Mouse (Mus musculus): ENCODE data around the gene Six3. TPM values are rescaled to one million over a fixed set of nuclear protein-coding genes. Genes with fewer than 3 reads are reported as not detected.
A peak's percentile ranks its signal among the peaks of the same experiment; 100 is the strongest.

Six3 gene
- polyA plus RNA-seq, 1 experiment from 2014 or later: not detected

- Histone ChIP-seq H3K4me2 (no peak overlapping the region), H3K27me3 (replicated peaks) (peaks cover 100% of the 10 kb centered on the region), H3K36me3 (no peaks in the 10 kb centered on the region), H3K4me1 (peaks cover 13% of the 10 kb centered on the region), H3K9me3 (no peaks in the 10 kb centered on the region), H3K9ac (no peak overlapping the region), H3K4me3 (replicated peaks) (no peak overlapping the region), H3K27ac (no peak overlapping the region)
- no peak for ATAC-seq (ENCODE audit: insufficient read depth, low FRiP score, low read depth)
- 1% methylated on average over 30 of the region's 30 CpGs for WGBS
These were observed 758 bp downstream of the Six3 start for GRCm38 (mm10) chr17:85614011-85614721.

GRCm38 (mm10) chr17:85614722-85615331 is 1.4 kb downstream of the Six3 start:
- no peak for ATAC-seq (ENCODE audit: insufficient read depth, low FRiP score, low read depth)
- WGBS: under 1% methylated on average over 36 of the region's 38 CpGs
- Histone ChIP-seq H3K9me3 (no peaks in the 10 kb centered on the region), H3K4me1 (peaks cover 13% of the 10 kb centered on the region), H3K4me2 (no peak overlapping the region), H3K4me3 (replicated peaks) (no peak overlapping the region), H3K27me3 (replicated peaks) (peaks cover 100% of the 10 kb centered on the region), H3K9ac (no peak overlapping the region), H3K27ac (no peak overlapping the region), H3K36me3 (no peaks in the 10 kb centered on the region)

- Histone ChIP-seq H3K4me1 (peaks cover 13% of the 10 kb centered on the region), H3K9me3 (no peaks in the 10 kb centered on the region), H3K4me3 (replicated peaks) (no peak overlapping the region), H3K4me2 (no peak overlapping the region), H3K27ac (no peak overlapping the region), H3K9ac (no peak overlapping the region), H3K27me3 (replicated peaks) (peaks cover 100% of the 10 kb centered on the region), H3K36me3 (no peaks in the 10 kb centered on the region)
- WGBS: 4% methylated on average over 4 of the region's 4 CpGs
- ATAC-seq (ENCODE audit: insufficient read depth, low FRiP score, low read depth): no peak
These were observed 2.2 kb downstream of the Six3 start for GRCm38 (mm10) chr17:85615586-85615985.

- Histone ChIP-seq H3K36me3 (no peaks in the 10 kb centered on the region), H3K27ac (no peak overlapping the region), H3K4me2 (no peak overlapping the region), H3K4me3 (replicated peaks) (no peak overlapping the region), H3K9me3 (no peaks in the 10 kb centered on the region), H3K4me1 (peaks cover 24% of the 10 kb centered on the region), H3K27me3 (replicated peaks) (peaks cover 100% of the 10 kb centered on the region), H3K9ac (no peak overlapping the region)
- 2% methylated on average over 41 of the region's 41 CpGs for WGBS
- no peak for ATAC-seq (ENCODE audit: insufficient read depth, low FRiP score, low read depth)
These were observed 3.4 kb downstream of the Six3 start for GRCm38 (mm10) chr17:85616526-85617500.

GRCm38 (mm10) chr17:85617566-85618358 is 4.4 kb downstream of the Six3 start:
- peaks cover 24% of the 10 kb centered on the region for H3K4me1 ChIP-seq
- H3K9me3 ChIP-seq: no peaks in the 10 kb centered on the region
- ATAC-seq (ENCODE audit: insufficient read depth, low FRiP score, low read depth): no peak

GRCm38 (mm10) chr17:85618359-85619112 is 5.1 kb downstream of the Six3 start:
- peaks cover 99% of the 10 kb centered on the region for H3K27me3 ChIP-seq (replicated peaks)
- no peak overlapping the region for H3K27ac ChIP-seq
- peaks cover 24% of the 10 kb centered on the region for H3K4me1 ChIP-seq
- peak overlapping the region; percentile 30 for H3K4me3 ChIP-seq (replicated peaks)
- H3K36me3 ChIP-seq: no peaks in the 10 kb centered on the region
- peak overlapping the region; percentile 49 for H3K4me2 ChIP-seq
- 1% methylated on average over 34 of the region's 34 CpGs for WGBS
- no peak overlapping the region for H3K9ac ChIP-seq
- ATAC-seq (ENCODE audit: insufficient read depth, low FRiP score, low read depth): no peak
- no peaks in the 10 kb centered on the region for H3K9me3 ChIP-seq

More at GRCm38 (mm10) chr17:85617566-85618358, 4.4 kb downstream of the Six3 start:
- Histone ChIP-seq H3K4me2 (peak overlapping the region; percentile 49), H3K4me3 (replicated peaks) (peak overlapping the region; percentile 30), H3K27ac (no peak overlapping the region), H3K36me3 (no peaks in the 10 kb centered on the region), H3K27me3 (replicated peaks) (peaks cover 100% of the 10 kb centered on the region), H3K9ac (no peak overlapping the region)
- 1% methylated on average over 36 of the region's 36 CpGs for WGBS

GRCm38 (mm10) chr17:85619113-85620085 is 6.0 kb downstream of the Six3 start:
- WGBS: 8% methylated on average over 20 of the region's 20 CpGs
- H3K4me3 ChIP-seq (replicated peaks): no peak overlapping the region
- H3K4me1 ChIP-seq: peaks cover 24% of the 10 kb centered on the region
- H3K27me3 ChIP-seq (replicated peaks): peaks cover 93% of the 10 kb centered on the region
- no peak overlapping the region for H3K4me2 ChIP-seq
- no peaks in the 10 kb centered on the region for H3K36me3 ChIP-seq
- no peaks in the 10 kb centered on the region for H3K9me3 ChIP-seq
- H3K27ac ChIP-seq: no peak overlapping the region
- no peak overlapping the region for H3K9ac ChIP-seq
- no peak for ATAC-seq (ENCODE audit: insufficient read depth, low FRiP score, low read depth)

GRCm38 (mm10) chr17:85620086-85620481 is 6.7 kb downstream of the Six3 start:
- Histone ChIP-seq H3K4me3 (replicated peaks) (no peak overlapping the region), H3K27ac (no peak overlapping the region), H3K4me2 (no peak overlapping the region), H3K27me3 (replicated peaks) (peaks cover 90% of the 10 kb centered on the region), H3K36me3 (no peaks in the 10 kb centered on the region), H3K9me3 (no peaks in the 10 kb centered on the region), H3K9ac (no peak overlapping the region), H3K4me1 (peaks cover 24% of the 10 kb centered on the region)
- no peak for ATAC-seq (ENCODE audit: insufficient read depth, low FRiP score, low read depth)
- WGBS: 3% methylated on average over 6 of the region's 6 CpGs

GRCm38 (mm10) chr17:85620680-85621504 is 7.5 kb downstream of the Six3 start:
- WGBS: under 1% methylated on average over 50 of the region's 54 CpGs
- no peak for ATAC-seq (ENCODE audit: insufficient read depth, low FRiP score, low read depth)
- Histone ChIP-seq H3K4me1 (peaks cover 24% of the 10 kb centered on the region), H3K9me3 (no peaks in the 10 kb centered on the region), H3K36me3 (no peaks in the 10 kb centered on the region), H3K9ac (no peak overlapping the region), H3K27me3 (replicated peaks) (peaks cover 90% of the 10 kb centered on the region), H3K27ac (no peak overlapping the region), H3K4me3 (replicated peaks) (peak overlapping the region; percentile 28), H3K4me2 (peak overlapping the region; percentile 49)

Data from stomach, embryonic 15.5 days (tissue).